Mouse (Mus musculus): ENCODE measurements at regions not wholly inside any gene's neighbourhood (a gene's known extent, or its start where the extent isn't known, plus 50 kb on each side); places are given as distances from the start of the nearest gene placed in this dataset.

GRCm38 (mm10) chr4:142758102-142758501 lies 454.7 kb downstream of the Prdm2 start:
- TF ChIP-seq CTCF (IDR thresholded peaks at IDR 0.05; ENCODE audit: control insufficient read depth, insufficient read depth, low read length): no peak
- no peak for TF ChIP-seq POLR2A (IDR thresholded peaks at IDR 0.05; ENCODE audit: borderline replicate concordance, control insufficient read depth, low read depth, low read length)
- no peak overlapping the region for H3K4me3 ChIP-seq (replicated peaks; ENCODE audit: control insufficient read depth, low read depth, low read length)
- WGBS: 75% methylated on average over 3 of the region's 3 CpGs

GRCm38 (mm10) chr4:142756332-142756731 lies 456.5 kb downstream of the Prdm2 start:
- Histone ChIP-seq H3K27ac (ENCODE audit: control insufficient read depth, insufficient read depth, low read depth, low read length, poor library complexity) (no peak overlapping the region), H3K4me1 (ENCODE audit: control insufficient read depth, insufficient read depth, low read length) (no peaks in the 10 kb centered on the region), H3K4me3 (replicated peaks; ENCODE audit: control insufficient read depth, low read depth, low read length) (no peak overlapping the region)
- no peak for TF ChIP-seq CTCF (IDR thresholded peaks at IDR 0.05; ENCODE audit: control insufficient read depth, insufficient read depth, low read length)
- no peak for TF ChIP-seq POLR2A (IDR thresholded peaks at IDR 0.05; ENCODE audit: borderline replicate concordance, control insufficient read depth, low read depth, low read length)
- WGBS: 69% methylated on average over 6 of the region's 6 CpGs

More at GRCm38 (mm10) chr4:142758102-142758501, 454.7 kb downstream of the Prdm2 start:
- H3K4me1 ChIP-seq (ENCODE audit: control insufficient read depth, insufficient read depth, low read length): no peaks in the 10 kb centered on the region
- H3K27ac ChIP-seq (ENCODE audit: control insufficient read depth, insufficient read depth, low read depth, low read length, poor library complexity): no peak overlapping the region

GRCm38 (mm10) chr4:142749918-142750317 lies 462.9 kb downstream of the Prdm2 start:
- Histone ChIP-seq H3K4me3 (replicated peaks; ENCODE audit: control insufficient read depth, low read depth, low read length) (no peak overlapping the region), H3K4me1 (ENCODE audit: control insufficient read depth, insufficient read depth, low read length) (no peaks in the 10 kb centered on the region), H3K27ac (ENCODE audit: control insufficient read depth, insufficient read depth, low read depth, low read length, poor library complexity) (no peak overlapping the region)
- TF ChIP-seq CTCF (IDR thresholded peaks at IDR 0.05; ENCODE audit: control insufficient read depth, insufficient read depth, low read length) (no peak), POLR2A (IDR thresholded peaks at IDR 0.05; ENCODE audit: borderline replicate concordance, control insufficient read depth, low read depth, low read length) (no peak)
- WGBS: 74% methylated on average over 8 of the region's 8 CpGs

- TF ChIP-seq CTCF (IDR thresholded peaks at IDR 0.05; ENCODE audit: control insufficient read depth, insufficient read depth, low read length): no peak
- no peak for TF ChIP-seq POLR2A (IDR thresholded peaks at IDR 0.05; ENCODE audit: borderline replicate concordance, control insufficient read depth, low read depth, low read length)
- no peak overlapping the region for H3K4me3 ChIP-seq (replicated peaks; ENCODE audit: control insufficient read depth, low read depth, low read length)
- H3K27ac ChIP-seq (ENCODE audit: control insufficient read depth, insufficient read depth, low read depth, low read length, poor library complexity): no peak overlapping the region
- 82% methylated on average over 4 of the region's 4 CpGs for WGBS
- no peaks in the 10 kb centered on the region for H3K4me1 ChIP-seq (ENCODE audit: control insufficient read depth, insufficient read depth, low read length)
These were observed 484.3 kb upstream of the Kazn start for GRCm38 (mm10) chr4:142723554-142723907.

GRCm38 (mm10) chr4:142722845-142723553 lies 483.8 kb upstream of the Kazn start:
- no peak overlapping the region for H3K27ac ChIP-seq (ENCODE audit: control insufficient read depth, insufficient read depth, low read depth, low read length, poor library complexity)
- TF ChIP-seq CTCF (IDR thresholded peaks at IDR 0.05; ENCODE audit: control insufficient read depth, insufficient read depth, low read length) (no peak), POLR2A (IDR thresholded peaks at IDR 0.05; ENCODE audit: borderline replicate concordance, control insufficient read depth, low read depth, low read length) (no peak)
- no peaks in the 10 kb centered on the region for H3K4me1 ChIP-seq (ENCODE audit: control insufficient read depth, insufficient read depth, low read length)
- no peak overlapping the region for H3K4me3 ChIP-seq (replicated peaks; ENCODE audit: control insufficient read depth, low read depth, low read length)
- WGBS: 69% methylated on average over 3 of the region's 3 CpGs

GRCm38 (mm10) chr4:142701606-142702005 lies 462.4 kb upstream of the Kazn start:
- H3K4me3 ChIP-seq (replicated peaks; ENCODE audit: control insufficient read depth, low read depth, low read length): no peak overlapping the region
- no peak overlapping the region for H3K27ac ChIP-seq (ENCODE audit: control insufficient read depth, insufficient read depth, low read depth, low read length, poor library complexity)
- no peaks in the 10 kb centered on the region for H3K4me1 ChIP-seq (ENCODE audit: control insufficient read depth, insufficient read depth, low read length)
- TF ChIP-seq CTCF (IDR thresholded peaks at IDR 0.05; ENCODE audit: control insufficient read depth, insufficient read depth, low read length): no peak
- TF ChIP-seq POLR2A (IDR thresholded peaks at IDR 0.05; ENCODE audit: borderline replicate concordance, control insufficient read depth, low read depth, low read length): no peak
- WGBS: 67% methylated on average over 5 of the region's 5 CpGs

GRCm38 (mm10) chr4:142694926-142695325 lies 455.7 kb upstream of the Kazn start:
- Histone ChIP-seq H3K4me3 (replicated peaks; ENCODE audit: control insufficient read depth, low read depth, low read length) (no peak overlapping the region), H3K27ac (ENCODE audit: control insufficient read depth, insufficient read depth, low read depth, low read length, poor library complexity) (no peak overlapping the region), H3K4me1 (ENCODE audit: control insufficient read depth, insufficient read depth, low read length) (no peaks in the 10 kb centered on the region)
- TF ChIP-seq POLR2A (IDR thresholded peaks at IDR 0.05; ENCODE audit: borderline replicate concordance, control insufficient read depth, low read depth, low read length) (no peak), CTCF (IDR thresholded peaks at IDR 0.05; ENCODE audit: control insufficient read depth, insufficient read depth, low read length) (no peak)
- WGBS: 85% methylated on average over 13 of the region's 13 CpGs

- Histone ChIP-seq H3K27ac (ENCODE audit: control insufficient read depth, insufficient read depth, low read depth, low read length, poor library complexity) (no peak overlapping the region), H3K4me3 (replicated peaks; ENCODE audit: control insufficient read depth, low read depth, low read length) (no peak overlapping the region), H3K4me1 (ENCODE audit: control insufficient read depth, insufficient read depth, low read length) (no peaks in the 10 kb centered on the region)
- WGBS: 73% methylated on average over 6 of the region's 6 CpGs
- no peak for TF ChIP-seq CTCF (IDR thresholded peaks at IDR 0.05; ENCODE audit: control insufficient read depth, insufficient read depth, low read length)
- no peak for TF ChIP-seq POLR2A (IDR thresholded peaks at IDR 0.05; ENCODE audit: borderline replicate concordance, control insufficient read depth, low read depth, low read length)
These were observed 449.0 kb upstream of the Kazn start for GRCm38 (mm10) chr4:142688241-142688640.

- TF ChIP-seq CTCF (IDR thresholded peaks at IDR 0.05; ENCODE audit: control insufficient read depth, insufficient read depth, low read length): no peak
- no peak for TF ChIP-seq POLR2A (IDR thresholded peaks at IDR 0.05; ENCODE audit: borderline replicate concordance, control insufficient read depth, low read depth, low read length)
- WGBS: 86% methylated on average over 4 of the region's 4 CpGs
- H3K4me1 ChIP-seq (ENCODE audit: control insufficient read depth, insufficient read depth, low read length): no peaks in the 10 kb centered on the region
- H3K4me3 ChIP-seq (replicated peaks; ENCODE audit: control insufficient read depth, low read depth, low read length): no peak overlapping the region
- no peak overlapping the region for H3K27ac ChIP-seq (ENCODE audit: control insufficient read depth, insufficient read depth, low read depth, low read length, poor library complexity)
These were observed 438.2 kb upstream of the Kazn start for GRCm38 (mm10) chr4:142677426-142677825.
